Mouse (Mus musculus) liver (tissue): ENCODE results near the gene Slc25a33.
"Not testable (repeated sequence)": the region's sequence is repeated elsewhere in the genome, so short reads cannot be mapped to it uniquely, and the experiment has no call there.

Experiments used
- DNase-seq: peaks from one replicate; pipeline ENCODE4 v3.0.0-alpha.2; 2020; ENCODE audit warnings: mixed read lengths

Gene Slc25a33

DNA sequence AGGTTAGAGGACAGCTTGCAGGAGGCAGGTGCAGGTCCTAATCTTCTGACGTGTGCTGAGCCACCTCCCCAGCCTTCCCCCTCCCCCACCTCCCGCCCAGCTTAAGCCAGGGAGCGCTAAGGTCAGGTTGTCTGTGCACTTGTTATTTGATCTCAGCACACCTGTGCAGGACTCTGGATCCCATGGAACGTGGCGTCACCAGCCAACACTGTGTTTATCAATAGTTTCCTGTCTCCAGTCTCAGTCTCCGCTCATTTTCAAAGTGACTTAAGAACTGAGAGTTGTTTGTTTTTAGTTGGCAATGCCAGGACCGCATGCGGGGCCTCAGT is 19.9 kb upstream of the Slc25a33 start:
- peak; percentile 43 for DNase-seq

DNA sequence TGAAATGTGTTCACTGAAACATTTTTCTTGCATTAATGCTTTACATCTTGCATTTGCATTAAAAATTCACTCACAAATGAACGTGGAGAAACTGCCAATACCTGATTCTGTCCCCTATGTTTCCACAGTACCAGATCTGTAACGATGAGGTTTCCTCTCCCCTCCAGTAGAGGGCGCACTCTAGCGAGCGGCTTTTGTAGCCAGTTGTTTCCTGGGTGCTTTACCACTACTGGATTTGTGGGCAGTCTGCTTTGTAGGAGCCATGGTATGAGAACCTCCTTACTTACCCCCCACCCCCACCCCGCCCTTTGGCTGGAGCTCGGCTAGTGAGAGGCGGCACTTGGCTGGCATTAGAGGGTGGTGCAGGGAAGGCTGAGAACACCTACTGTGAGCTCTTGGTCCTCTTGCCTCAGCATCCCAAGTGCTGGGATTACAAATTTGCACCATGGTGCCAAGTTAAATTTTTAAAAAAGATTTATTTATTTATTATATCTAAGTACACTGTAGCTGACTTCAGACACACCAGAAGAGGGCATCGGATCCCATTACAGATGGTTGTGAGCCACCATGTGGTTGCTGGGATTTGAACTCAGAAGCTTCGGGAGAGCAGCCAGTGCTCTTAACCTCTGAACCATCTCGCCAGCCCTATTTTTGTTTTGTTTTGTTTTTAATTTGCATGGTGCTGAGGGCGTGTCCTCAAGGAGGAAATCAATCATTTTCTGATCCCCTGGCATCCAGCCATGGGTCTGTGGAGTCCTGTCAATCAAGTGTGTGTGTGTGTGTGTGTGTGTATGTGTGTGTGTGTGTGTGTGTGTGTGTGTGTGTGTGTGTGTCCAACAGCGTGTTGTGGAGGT is 19.3 kb upstream of the Slc25a33 start:
- peak; percentile 46 for DNase-seq

DNA sequence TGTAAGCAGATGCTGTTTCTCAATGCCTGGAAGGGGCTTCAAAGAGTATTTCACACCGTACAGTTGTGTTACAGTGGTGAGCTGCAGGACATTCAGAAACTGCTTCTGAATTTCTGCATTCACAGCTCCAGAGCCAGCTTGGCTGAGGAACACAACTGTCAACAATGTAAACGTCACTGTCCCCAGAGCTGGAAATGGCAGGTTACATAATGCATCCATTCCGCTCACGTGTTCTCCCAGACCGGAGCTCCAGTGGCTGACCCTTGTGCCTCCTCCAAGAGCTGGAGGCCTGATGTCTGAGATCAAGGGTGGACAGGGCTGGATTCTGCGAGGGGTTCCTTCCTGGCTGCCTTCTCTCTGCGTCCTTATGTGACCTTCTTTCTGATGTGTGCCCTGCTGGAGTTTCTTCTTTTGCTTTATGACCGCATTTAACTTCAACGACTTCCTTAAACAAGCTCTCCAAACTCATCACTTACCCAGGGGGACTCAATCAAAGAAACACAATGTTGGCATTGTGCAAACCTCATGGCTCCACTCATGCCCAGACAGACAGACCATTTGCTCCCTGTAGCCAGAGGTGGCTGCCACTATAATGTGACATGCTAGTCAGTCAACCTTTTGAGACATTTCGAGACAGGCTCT is 18.2 kb upstream of the Slc25a33 start:
- peak; percentile 27 for DNase-seq

DNA sequence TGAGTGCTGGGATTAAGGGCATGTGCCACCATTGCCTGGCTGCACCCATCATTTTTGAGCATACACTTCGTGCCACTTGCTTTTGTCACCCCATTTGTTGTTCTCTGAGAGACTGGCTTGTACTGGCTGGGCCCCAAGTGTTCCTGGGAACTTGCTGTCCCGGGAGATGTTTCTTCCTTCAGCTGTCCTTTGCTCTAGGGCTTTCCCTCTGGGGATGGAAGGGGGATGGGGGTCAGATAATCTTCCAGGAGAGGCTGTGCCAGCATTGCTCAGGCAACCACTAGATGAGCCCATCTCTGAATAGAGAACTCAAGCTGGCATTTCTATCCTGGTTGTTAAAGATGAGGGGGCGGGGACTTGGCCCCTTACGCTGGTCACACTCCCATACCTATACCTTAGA is 17.4 kb upstream of the Slc25a33 start:
- DNase-seq = no peak

DNA sequence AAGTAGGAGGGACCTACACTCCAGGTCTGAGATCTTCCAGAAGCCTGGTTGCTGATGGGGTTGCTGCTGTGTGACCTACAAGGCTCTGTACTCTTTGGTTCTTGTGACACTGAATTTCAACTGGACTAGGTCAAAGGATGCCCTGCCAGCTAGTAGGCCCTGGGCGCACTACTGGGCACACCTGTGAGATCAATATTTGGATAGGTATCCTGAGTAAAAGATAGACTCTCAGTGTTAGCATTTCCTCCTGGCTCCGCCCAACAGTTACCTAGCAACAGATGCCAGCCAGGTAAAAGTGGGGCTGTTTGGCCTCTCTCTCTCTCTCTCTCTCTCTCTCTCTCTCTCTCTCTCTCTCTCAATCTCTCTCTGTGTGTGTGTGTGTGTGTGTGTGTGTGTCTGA is 16.9 kb upstream of the Slc25a33 start:
- no peak for DNase-seq

DNA sequence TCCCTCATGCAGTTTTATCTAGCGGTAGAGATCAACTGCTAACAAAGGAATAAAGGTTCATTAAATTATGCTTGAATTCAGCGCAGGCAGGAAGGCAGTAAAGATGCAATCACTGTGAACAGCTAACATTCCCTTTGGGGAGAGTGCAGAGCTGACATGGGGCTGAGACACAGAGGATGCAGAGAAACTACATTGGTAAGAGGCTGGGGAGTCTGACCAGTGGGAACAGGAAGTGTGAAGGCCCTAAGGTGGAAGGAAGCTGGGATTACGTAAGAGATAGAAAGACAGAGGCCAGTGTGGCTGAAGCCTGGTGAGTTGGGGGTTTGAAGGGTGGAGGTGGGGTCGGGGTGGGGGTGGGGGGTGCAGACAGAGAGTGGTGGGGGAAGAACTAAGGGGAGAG is 16.5 kb upstream of the Slc25a33 start:
- no peak for DNase-seq

DNA sequence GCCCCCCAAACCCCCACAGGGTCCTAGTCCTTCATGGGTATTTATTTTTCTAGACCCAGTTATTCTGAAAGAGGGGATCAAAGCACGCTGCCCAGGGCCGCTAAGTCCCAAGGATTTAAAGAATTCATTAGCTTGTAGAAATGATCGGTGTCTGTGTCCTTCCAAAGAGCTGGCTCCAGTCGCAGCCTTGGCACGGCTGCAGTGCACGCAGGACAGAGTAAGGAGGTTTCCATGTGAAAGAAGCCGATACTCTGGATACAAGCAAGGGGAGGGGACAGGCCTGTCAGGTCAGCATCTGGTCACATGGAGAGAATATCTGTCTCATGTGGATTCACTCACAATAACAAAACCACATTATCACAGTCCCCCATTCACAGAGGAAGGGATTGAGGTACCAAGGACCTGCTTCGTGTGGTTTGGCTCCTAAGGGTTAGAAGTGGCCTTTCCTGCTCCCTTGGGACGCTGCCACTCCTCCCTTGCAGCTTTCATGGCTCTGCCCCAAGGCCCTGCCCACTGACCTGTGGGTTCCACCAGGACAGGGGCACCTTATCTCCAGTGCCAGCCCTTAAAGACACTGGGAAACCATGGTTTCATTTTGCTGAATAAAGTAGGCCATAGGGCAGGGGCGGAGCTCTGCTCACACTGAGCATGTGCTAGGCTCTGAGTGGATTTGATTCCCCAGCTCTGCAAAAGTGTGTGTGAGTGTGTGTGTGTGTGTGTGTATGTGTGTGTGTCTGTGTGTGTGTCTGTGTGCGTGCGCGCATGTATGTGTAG is 15.5 kb upstream of the Slc25a33 start:
- DNase-seq = no peak

DNA sequence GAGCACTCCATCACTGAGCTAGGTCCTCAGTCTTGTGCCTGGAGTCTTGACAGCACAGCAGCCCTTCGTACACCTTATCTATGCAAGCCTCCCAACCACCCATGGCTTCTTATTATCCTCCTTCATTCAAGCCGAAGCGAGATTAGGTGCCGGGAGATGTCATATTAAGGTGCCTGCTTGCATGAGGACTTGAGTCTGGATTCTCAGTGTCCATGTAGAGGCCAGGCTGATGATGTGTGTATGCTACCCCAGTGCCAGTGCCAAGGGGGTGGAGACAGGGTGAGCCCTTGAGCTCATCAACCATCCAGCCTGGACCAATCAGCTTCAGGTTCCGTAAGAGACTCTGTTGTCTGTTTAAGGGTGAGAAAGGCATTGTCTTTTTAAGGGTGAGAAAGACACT is 10.8 kb upstream of the Slc25a33 start:
- no peak for DNase-seq

DNA sequence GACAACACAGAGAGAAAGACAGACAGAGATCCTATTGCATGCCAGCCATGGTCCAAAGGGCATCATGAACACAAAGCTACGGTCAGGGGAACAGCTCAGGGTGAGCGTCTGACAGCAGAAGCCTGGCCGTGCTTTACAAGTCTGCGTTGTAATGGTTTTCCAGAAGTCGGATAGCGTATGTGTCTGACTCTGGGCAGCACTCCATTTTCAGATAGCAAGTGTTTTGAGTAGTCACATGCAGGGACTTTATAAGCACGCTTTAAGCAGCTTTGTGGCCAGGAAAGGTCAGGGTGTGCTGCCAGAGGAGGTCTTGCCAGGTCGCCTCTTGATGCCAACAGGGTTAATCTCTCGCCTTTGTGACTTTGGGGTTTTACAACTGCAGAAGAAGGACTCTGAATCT is 10.3 kb upstream of the Slc25a33 start:
- DNase-seq = no peak

DNA sequence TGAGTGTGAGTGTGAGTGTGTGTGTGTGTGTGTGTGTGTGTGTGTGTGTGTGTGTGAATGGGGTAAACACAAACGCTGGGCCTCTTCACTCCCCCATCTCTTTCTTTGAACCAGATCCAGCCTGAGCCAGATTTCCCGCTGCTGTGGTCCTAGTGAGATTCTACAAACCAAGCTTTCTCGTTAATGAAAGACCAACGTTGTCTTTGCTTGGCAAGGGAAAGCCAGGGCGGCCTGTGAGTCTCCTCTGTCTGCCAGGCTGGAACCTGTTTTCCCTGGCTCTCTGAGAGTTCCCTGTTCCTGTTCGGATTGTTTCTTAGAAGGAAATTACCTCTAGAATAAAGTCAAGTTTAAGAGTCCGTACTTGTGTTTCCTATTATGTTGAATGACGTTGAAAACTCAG is 8.9 kb upstream of the Slc25a33 start:
- no peak for DNase-seq

DNA sequence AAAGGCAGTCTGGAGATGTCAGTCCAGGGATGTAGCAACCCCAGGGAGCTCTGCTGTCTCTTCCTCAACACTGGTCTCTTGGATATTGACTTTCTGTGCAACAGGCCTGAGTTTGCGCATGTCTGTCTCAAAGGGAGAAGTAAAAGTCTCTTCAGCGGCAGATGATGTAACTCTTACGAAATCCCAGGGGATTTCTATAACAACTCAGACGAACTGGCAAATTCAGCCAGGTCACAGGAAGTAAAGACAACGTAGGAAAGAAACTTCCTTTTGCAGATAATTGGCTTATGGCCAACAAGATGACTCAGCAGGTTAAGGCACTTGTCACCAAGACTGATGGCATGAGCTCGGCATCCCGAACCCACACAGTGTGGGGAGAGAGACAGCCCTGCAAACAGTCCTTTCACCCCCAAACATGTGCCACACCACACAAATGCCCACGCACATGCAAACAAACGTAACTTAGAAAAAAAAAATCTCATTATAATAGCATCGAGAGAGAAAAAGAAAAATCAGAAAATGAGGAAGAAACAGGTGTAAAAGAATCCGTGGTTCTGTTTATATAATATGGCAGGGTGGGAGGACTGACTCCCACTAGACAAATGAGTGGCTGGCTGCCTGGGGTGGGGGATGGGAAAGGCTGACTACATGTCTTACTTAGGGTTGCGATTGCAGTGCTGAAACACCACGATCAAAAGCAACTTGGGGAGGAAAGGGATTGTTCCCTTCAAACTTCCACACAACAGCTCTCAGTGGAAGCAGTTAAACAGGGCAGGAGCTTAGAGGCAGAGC is 6.7 kb upstream of the Slc25a33 start:
- DNase-seq = peak; percentile 24

DNA sequence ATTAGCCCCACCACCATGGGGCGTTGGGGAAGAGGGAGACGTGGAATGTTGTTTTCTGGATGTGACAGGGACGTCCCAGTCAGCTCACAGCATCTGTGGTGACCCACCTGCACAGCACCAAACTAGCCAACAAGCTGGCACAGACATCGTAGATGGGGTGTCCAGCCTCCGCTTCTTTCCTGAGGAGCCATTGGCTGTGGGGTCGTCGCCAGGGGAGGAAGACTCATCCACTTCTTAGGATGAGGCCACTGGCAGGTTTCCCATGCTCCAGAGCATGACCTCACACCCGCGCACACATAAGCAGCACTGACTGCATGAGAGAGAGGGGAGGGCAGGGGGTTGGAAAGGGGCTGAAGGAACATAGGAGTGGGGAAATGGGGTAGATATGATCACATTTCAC is 5.9 kb upstream of the Slc25a33 start:
- DNase-seq = no peak

DNA sequence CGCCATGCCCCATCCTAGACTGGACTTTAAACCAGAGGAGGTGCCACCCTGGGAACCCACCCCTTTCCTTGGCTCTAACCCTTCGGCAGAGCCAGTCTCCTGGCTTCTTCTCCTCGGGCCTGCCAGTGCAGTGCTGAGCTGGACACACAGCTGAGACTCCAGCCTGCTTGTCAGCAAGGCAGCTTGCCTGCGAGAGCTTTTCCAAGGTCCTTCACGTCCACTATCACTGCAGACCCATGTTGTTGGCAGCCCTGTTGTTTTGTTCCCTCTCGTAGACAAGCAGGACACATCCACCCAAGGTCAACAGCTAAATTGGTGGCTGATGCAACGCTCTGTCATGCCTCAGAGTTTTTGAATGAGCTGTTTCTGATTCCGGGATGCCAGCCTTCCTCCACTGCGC is 3.0 kb upstream of the Slc25a33 start:
- DNase-seq = no peak

DNA sequence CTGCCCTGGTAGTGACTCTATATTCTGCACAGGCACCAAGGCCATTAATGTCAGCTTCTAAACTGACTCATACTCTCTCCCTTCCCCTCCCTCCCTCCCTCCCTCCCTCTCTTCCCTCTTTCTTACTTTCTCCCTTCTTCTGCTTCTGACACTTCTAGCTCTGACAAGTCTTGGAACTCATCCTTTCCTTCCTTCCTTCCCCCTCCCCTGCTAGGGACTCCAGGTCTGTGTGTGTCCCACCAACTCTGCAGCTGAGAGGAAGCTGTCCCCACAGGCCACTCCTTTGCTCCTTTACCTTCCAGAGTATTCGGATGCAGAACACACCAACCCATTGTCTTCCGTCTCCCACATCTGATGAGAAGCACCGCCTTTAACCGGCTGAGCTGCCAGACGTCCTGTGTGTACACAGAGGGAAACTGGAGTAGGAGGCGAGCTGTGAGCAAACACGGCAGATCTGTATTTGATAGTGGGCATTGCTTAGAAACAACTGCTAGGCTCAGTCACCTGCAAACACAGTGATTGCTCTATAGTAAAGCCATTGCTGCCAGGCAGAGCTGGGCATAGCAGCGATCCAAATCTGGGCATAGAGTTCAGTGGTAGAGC is 1.8 kb upstream of the Slc25a33 start:
- no peak for DNase-seq

DNA sequence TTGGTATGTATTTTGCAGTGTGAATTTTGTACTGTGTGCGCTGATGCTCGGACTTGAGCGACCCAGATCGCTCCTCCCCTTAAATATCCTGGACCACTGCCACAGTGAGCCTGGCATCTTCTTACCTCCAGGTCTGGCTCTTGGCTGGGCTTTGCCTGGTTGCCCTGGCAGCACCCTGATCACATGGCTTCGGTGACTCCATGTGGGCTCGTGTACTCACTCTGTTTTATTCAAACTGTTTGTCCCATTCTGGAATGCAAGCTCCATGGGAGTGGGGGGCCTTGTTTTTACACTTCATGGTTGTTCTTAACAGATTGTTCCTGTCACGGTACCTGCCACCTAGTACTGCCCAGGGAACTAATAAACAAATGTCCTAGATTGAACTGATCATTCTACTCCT is 1.3 kb upstream of the Slc25a33 start:
- no peak for DNase-seq

DNA sequence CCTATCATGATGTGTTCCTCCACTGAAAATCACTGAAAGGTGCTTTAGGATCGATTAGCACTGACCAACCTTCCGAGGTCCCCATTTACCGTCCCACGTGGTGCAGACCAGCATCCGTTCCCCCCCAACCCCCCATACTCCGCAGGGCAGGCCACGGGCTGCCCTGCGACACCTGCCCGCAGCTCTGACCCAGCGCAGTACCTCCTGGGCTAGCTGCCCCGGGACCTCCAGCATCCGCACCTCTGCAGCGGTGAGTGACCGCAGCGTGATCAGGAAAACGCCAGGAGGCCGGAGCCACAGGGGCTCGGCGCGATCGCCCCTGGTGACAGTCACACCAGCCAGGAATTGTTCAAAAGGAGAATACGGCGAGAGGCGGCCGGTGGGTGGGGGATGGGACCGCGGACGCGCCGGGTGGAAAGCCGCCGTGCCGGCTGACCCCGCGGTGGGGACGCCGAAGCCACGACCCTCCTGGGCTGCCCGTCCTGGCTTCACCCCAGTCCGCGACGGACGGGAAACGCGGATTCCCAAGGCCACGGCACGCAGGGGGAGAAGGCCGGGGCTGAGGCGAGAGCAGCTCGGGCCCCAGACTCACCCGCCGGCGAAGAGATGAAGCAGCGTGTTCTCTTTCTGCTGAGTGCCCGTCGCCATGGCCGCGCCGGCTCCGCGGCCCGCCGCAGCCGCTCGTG is 526 bp downstream of the Slc25a33 start:
- peak; percentile 27 for DNase-seq

DNA sequence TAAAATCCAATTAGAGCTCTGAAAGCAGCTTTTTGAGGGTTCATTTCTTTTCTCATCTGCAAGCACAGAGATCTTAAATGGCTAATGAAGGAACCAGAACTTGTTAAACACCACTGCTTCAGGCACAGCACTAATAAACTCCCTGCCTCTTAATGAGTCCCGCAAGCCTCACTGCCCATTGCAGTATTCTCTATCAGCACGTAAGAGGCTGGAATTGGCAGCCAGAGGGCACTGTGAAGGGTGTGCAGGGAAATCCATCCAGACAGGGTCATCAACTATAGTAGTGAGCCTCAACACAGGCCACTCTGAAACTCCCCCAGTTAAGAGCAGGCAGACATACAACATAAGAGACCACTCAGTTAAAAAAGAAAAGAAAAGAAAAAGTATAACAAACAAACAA is 1.7 kb downstream of the Slc25a33 start:
- DNase-seq = peak; percentile 19

DNA sequence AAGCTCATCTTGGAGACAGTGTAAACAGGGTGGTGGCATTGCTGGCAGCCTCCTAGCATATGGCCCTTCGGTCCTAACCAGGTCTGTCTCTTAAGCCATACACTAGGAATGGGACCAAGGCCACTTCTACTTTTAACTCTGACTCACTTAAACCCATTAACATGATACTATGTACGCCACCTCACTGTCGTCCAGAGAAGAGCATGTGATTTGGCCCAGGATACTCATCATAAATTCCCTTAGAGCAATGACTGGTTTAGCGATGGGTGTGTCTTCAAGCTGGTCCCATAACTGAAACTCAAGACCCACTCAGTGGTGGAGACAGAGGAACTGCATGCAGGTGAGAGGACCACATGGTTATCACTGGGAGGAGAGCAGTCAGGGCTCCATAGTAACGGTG is 8.9 kb downstream of the Slc25a33 start:
- no peak for DNase-seq

DNA sequence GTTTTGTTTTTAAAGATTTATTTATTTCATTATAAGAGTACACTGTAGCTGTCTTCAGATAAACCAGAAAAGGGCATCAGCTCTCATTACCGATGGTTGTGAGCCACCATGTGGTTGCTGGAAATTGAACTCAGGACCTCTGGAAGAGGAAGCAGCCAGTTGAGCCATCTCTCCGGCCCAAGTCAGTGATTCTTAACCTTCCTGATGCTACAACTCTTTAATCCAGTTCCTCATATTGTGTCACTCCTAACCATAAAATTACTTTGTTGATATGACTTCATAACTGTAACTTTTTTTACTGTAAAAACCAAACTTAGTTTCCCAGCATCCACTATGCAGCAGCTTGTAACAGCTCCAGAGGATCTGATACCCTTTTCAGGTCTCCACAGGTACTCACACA is 10.7 kb downstream of the Slc25a33 start:
- DNase-seq = no peak

DNA sequence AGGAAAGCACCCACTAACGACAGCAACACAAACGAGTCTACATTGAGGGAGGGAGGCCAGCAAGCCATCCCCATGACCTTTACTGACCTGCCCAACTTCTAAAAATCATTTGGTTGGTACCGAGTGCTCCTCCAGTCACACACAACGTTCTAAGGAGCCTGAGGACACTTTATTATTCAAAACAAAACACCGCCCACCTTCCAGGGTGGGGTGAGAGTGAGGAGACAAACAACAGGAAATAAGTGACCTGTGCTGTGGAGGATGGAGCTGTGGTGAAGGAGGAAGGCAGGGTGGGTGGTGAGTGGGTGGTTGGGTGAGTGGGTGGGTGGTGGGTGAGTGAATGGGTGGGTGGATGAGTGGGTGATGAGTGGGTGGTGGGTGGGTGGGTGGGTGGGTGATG is 14.6 kb downstream of the Slc25a33 start:
- DNase-seq = no peak

DNA sequence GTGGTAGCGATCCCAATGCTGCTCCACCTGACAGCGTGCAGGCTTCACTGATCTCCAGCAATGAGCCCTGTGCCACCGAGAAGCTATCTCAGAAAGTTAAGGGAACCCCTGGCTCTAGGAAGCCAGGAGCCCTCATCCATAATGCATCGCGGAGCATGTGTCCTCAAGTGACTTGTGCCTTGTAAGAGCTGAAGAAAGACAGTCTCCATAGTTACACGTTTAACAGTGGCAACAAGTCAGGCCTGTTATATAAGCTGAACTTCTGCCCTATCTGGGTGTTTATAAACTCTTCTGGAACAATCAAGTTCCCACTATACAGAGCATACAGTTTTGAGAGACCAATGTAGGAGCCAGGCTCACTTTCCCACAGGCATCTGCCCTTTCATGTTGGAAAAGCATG is 15.7 kb downstream of the Slc25a33 start:
- no peak for DNase-seq

DNA sequence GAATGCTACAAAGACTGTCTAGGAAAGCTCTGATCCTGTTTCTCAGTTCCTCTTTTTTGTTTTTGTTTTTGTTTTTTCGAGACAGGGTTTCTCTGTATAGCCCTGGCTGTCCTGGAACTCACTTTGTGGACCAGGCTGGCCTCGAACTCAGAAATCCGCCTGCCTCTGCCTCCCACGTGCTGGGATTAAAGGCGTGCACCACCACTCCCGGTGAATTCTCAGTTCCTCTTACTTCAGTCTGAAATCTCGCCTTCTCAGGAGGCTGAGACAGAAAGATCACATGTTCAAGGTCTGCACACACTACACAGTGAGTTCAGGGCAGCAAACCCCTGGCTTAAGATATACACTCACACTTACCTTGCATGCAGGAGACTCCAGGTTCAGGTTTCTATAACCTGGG is 17.5 kb downstream of the Slc25a33 start:
- DNase-seq = not testable (repeated sequence)
